Mouse (Mus musculus) pancreas, adult 10 weeks (tissue): ENCODE data around the gene Skint8. TPM values are rescaled to one million over a fixed set of nuclear protein-coding genes. Genes with fewer than 3 reads are reported as not detected.

Source experiments
- polyA plus RNA-seq: library from polyadenylated mRNA; stranded (reverse); fragments of 350-450 nt; fragmentation: Illumina TruSeq; extraction: RNeasy Lipid Tissue Mini Kit (QIAGEN cat#74804); gene quantifications from one replicate; pipeline ENCODE4 v1.2.3, GENCODE M21; 2015; ENCODE audit warnings: low read depth, low replicate concordance; ENCODE audit not compliant: insufficient read depth

Gene Skint8
- not detected for polyA plus RNA-seq

GRCm38 (mm10) chr4:111919092-111919491 lies at the start of gene Skint8:
Gene Skint8 (plus strand): TSS chr4:111919392.

GRCm38 (mm10) chr4:111902775-111903174 lies 16.4 kb upstream of the Skint8 start, which contains the start of gene Slc5a9:
Gene Slc5a9 (minus strand): TSS chr4:111902918.

GRCm38 (mm10) chr4:111972623-111973022 lies 53.4 kb downstream of the Skint8 start, which contains the start of gene Skint7:
Gene Skint7 (plus strand): TSS chr4:111972923.

Other genes starting within 250 kb of the Skint8 start
- 3.6 TPM for gene Spata6, start 199.4 kb upstream of the Skint8 start, polyA plus RNA-seq
- gene Slc5a9, start 16.5 kb upstream of the Skint8 start, polyA plus RNA-seq: not detected
- not detected for gene Skint7, start 53.5 kb downstream of the Skint8 start, polyA plus RNA-seq
- not detected for gene Skint1, start 86.9 kb downstream of the Skint8 start, polyA plus RNA-seq
- not detected for gene Skint4, start 152.6 kb downstream of the Skint8 start, polyA plus RNA-seq